Mouse (Mus musculus): ENCODE results near the gene Gm15097.
"Not testable (repeated sequence)": the region's sequence is repeated elsewhere in the genome, so short reads cannot be mapped to it uniquely, and the experiment has no call there.

- TF ChIP-seq CTCF (IDR thresholded peaks at IDR 0.05; ENCODE audit: low read depth, low read length); POLR2A (IDR thresholded peaks at IDR 0.05; ENCODE audit: borderline replicate concordance, low read depth, low read length): not testable (repeated sequence)
These were observed 21.4 kb upstream of the Gm15097 start for GRCm38 (mm10) chrX:149762853-149763252.

Data from bone marrow macrophage, adult 2 months (primary cell).